Mouse (Mus musculus) urinary bladder, postnatal 36 days (tissue): ENCODE data around the gene Prdx4.
"Not testable (repeated sequence)": the region's sequence is repeated elsewhere in the genome, so short reads cannot be mapped to it uniquely, and the experiment has no call there.

Experiments
- DNase-seq, 2 experiments: peaks; one replicate each; pipeline ENCODE4 v3.0.0; 2022; ENCODE audit warnings: low spot score in 2 of 2, mixed read lengths in 1 of 2

Gene Prdx4

DNA sequence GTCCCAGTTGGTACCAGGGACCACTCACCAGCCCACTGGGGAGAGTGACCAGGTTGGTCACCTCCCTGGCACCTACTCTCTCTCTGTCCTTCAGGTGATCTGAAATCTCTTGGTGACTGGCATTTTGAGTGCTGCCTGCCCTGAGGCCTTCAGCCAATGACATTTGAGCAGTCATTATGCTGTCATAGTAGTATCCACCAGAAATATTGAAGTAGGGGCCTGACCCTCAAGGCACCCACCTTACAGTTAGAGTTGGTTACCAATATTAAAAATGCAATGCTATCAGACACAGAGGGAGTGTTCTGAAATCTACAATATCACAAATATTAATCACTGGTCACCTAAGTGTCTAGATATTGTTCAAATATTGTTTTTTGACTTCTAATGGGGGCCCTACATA, at the start of gene Prdx4:
Gene Prdx4, minus strand, starts transcription at position 101 of the 400 bp plus-strand sequence.
- no peak for DNase-seq

GRCm38 (mm10) chrX:155376538-155376937, 36.0 kb upstream of the Prdx4 start:
- peak in 1 of 2 experiments; percentile 5 for DNase-seq

DNA sequence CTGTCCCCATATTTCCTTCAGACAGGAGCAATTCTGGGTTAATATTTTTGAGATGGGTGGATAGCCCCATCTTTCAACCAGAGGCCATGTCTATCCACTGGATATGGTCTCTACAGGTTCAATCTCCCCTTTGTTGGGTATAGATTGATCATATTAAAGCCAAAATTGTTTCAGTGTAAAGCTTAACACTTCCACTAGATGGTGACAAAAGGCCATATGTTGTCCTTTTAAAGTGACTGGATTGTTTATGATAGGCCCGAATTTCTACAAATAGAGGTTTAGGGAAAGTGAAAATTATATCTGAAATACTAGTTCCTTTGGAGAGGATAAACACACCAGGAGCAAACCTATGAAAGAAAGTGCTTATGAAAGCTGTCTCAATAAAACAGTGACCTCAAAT, 34.9 kb upstream of the Prdx4 start:
- no peak for DNase-seq

DNA sequence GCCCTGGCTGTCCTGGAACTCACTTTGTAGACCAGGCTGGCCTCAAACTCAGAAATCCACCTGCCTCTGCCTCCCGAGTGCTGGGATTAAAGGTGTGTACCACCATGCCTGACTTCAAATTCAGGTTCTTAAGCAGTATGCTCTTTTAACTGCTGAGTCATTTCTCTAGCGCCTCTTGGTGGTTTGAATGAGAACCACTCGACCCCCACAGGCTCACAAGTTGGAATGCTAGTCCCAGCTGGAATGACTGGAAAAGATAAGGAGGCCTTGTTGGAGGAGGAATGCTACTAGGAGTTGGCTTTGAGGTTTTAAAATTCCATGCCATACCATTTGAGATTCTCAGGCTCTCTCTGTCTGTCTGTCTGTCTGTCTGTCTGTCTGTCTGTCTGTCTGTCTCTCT, 29.6 kb upstream of the Prdx4 start:
- DNase-seq: not testable (repeated sequence)

DNA sequence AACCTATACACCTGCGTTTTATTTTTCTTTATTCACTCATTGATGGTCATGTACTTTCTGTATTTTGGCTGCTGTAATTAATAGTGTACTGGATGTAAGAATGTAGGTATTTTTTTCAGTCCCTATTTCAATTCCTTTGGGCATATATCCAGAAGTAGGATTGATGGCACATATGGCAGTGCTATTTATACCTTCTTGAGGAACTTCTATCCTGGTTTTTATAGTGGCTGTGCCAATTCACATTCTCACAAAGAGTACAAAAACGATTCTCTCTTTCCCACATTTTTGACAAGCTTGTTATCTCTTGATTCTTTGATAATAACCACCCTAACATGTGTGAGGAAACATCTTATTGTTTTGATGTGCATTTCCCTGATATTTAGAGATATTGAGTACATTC, 24.5 kb upstream of the Prdx4 start:
- no peak for DNase-seq

GRCm38 (mm10) chrX:155346249-155346648, 5.7 kb upstream of the Prdx4 start:
- DNase-seq: no peak

DNA sequence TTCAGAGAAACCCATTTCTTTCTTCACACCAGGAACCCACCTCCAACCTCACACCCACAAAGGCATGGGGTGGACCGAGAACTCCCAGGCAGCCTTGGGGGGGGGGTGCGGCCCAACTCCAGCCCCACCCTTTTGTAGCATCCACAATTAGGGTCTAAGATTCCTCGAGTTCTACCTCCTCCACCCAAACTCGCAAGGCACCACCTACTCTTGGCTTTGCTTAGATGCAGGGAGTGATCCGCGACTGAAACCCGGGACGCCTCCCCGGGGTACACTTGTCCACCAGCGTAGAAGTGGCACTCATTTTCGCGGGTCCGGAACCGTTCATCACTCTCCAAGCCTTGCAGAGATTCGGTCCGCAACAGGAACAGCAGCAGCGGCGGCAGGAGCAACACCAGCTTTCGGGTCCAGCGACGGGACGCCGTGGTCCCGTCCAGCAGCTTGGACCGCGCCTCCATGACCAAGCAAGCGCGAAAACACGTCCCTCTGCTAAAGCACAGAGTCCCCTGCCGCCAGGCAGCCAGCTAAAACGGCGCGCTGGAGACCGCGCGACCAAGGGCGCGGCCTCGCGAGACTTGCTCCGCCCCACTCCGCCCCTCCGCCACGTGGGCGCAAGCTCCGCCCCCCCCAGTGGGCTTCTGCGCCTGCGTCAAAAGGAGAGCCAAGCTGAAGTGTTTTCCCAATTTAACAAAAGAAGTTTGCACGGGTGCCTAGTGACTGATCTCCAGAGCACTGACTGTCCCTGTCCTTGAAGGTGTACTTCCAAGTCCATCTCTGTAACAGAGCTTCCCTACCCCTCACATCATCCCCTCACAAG, 2.4 kb downstream of the Prdx4 start:
- peak; percentile 70 to 76 for DNase-seq

DNA sequence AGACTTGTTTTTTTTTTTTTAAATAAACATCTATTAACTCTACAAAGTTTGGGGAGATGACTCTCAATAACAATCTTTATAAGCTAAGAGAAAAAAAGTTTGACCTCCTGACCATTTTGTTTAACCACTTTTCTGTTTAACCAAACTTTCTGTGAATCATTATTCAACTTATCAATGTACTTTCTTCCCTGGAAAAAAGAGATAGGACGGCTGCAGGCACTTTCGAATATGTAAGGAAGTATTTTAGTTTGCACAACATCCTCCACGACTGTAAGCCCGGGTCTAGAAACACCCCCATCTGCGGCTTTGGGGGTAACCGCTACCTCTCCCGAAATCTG, 3.0 kb downstream of the Prdx4 start:
- no peak for DNase-seq

- DNase-seq: peak in 1 of 2 experiments; percentile 13
Observed at GRCm38 (mm10) chrX:155318005-155318404, 22.5 kb downstream of the Prdx4 start.

GRCm38 (mm10) chrX:155306390-155306789, 34.2 kb downstream of the Prdx4 start:
- no peak for DNase-seq

DNA sequence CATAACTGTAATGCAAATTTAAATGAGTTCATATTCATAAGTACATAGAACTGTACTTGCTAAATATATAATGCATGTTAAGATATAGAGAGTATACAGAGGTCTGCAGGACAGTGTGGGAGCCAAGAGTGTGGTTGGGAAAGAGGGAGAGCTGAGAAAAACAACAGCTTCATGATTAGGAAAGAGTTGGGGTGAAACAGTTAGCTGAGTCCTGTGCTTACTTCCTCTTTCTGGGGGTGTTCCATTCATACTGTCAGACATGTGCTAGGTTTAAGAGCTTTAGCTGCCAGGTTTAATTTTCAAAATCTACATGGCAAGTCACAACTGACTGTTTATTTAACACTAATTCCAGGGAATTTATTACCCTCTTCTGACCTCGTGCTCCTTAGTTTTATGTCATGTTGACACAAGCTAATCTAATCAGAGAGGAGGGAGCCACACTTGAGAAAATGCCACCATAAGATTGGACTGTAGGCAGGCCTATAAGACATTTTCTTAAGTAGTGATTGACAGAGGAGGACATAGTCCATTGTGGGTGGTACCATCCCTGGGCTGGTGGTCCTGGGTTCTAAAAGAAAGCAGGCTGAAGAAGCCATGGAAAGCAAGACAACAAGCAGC, 60.0 kb downstream of the Prdx4 start:
- DNase-seq: no peak

DNA sequence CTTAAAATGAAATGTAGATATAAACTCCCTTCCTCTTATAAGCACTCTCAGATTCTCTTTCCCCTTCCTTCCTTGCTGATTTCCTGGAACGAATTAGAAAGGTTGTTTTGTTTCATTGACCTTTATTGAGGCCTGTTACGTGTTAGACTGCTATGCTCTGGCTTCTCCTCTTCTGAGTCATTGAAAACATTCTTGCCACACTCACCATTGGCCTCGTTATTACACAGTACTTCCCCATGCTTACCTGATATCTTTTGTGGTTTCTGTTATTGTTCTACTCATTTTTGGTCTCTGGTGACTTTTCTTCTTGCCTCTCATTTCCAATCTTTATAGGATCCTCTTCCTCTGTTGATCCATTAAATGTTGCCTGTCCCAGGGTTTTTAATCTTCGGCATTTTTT, 62.1 kb downstream of the Prdx4 start:
- DNase-seq: no peak
